Mouse (Mus musculus) midbrain, postnatal 0 days (tissue): ENCODE results near the gene Ddx59. TPM values are rescaled to one million over a fixed set of nuclear protein-coding genes. Genes with fewer than 3 reads are reported as not detected.

Experiments
- ATAC-seq: fragments of 200-750 bp; cut with Nextera tagmentation; 2 replicates; pipeline ENCODE4 v1.8.0; 2017; ENCODE audit warnings: moderate number of reproducible peaks, mild to moderate bottlenecking, moderate TSS enrichment, moderate library complexity; ENCODE audit not compliant: low FRiP score
- DNase-seq: peaks from one replicate; pipeline ENCODE4 v3.0.0-alpha.2; 2015; ENCODE audit warnings: low spot score
- H3K27ac ChIP-seq: fragments of 300-500 bp; sonication (generic); 2 replicates; pipeline ENCODE4 v1.5.1; 2014; ENCODE audit warnings: low read depth, mild to moderate bottlenecking, low read length, mixed read lengths
- H3K27me3 ChIP-seq: fragments of 300-500 bp; sonication (generic); 2 replicates; pipeline ENCODE4 v1.6.1; 2014; ENCODE audit warnings: low read length, control low read depth, mixed read lengths; ENCODE audit not compliant: insufficient read depth
- H3K36me3 ChIP-seq: fragments of 300-500 bp; sonication (generic); 2 replicates; pipeline ENCODE4 v1.6.1; 2014; ENCODE audit warnings: low read length, control low read depth, mixed read lengths; ENCODE audit not compliant: insufficient read depth
- H3K4me1 ChIP-seq: fragments of 300-500 bp; sonication (generic); 2 replicates; pipeline ENCODE4 v1.6.1; 2014; ENCODE audit warnings: mild to moderate bottlenecking, control low read depth, antibody characterized with exemption, low read length, mixed read lengths; ENCODE audit not compliant: insufficient read depth
- H3K4me2 ChIP-seq: fragments of 300-500 bp; sonication (generic); 2 replicates; pipeline ENCODE4 v1.6.1; 2014; ENCODE audit warnings: low read depth, mild to moderate bottlenecking, low read length, mixed read lengths; ENCODE audit not compliant: poor library complexity, severe bottlenecking
- H3K4me3 ChIP-seq: fragments of 300-500 bp; sonication (generic); 2 replicates; pipeline ENCODE4 v1.5.1; 2014; ENCODE audit warnings: low read depth, mild to moderate bottlenecking, low read length, moderate library complexity
- H3K9ac ChIP-seq: fragments of 300-500 bp; sonication (generic); replicated peaks from 2 replicates; pipeline ENCODE4 v1.6.1; 2014; ENCODE audit warnings: mild to moderate bottlenecking, low read length, moderate library complexity, mixed read lengths; ENCODE audit not compliant: poor library complexity, severe bottlenecking
- H3K9me3 ChIP-seq: fragments of 300-500 bp; sonication (generic); 2 replicates; pipeline ENCODE4 v1.6.1; 2016; ENCODE audit warnings: low read length, control low read depth
- CTCF ChIP-seq: IDR thresholded peaks from 2 replicates; pipeline ENCODE4 v1.5.1; 2016; ENCODE audit warnings: antibody characterized with exemption, mild to moderate bottlenecking
- WGBS: fragments of 180-500 bp; shearing (Covaris S2); extraction: QIAGEN DNeasy Blood & Tissue Kit; methylation state at CpG from one replicate; pipeline ENCODE4 v1.1.7; 2014; 5-methylcytosine and 5-hydroxymethylcytosine counted together
- polyA plus RNA-seq: library from polyadenylated mRNA; unstranded; fragments of >200 nt; fragmentation: Nextera tagmentation; extraction: Ambion mirVana; gene quantifications from 2 replicates; pipeline ENCODE4 v1.2.1, GENCODE M21; 2015
- total RNA-seq: library from RNA; depleted of rRNA; stranded (reverse); fragments of >200 nt; gene quantifications from 2 replicates; pipeline ENCODE4 v1.2.3, GENCODE M21; 2014

Gene Ddx59
- total and polyA plus RNA-seq, 2 experiments from 2014 or later = 12.4 to 15.3 TPM

- DNase-seq = no peak
- WGBS = 96% methylated on average over 6 of the region's 6 CpGs
- no peak for ATAC-seq
Observed at GRCm38 (mm10) chr1:136418393-136418792, 3.3 kb downstream of the Ddx59 start.

GRCm38 (mm10) chr1:136427166-136427969, 12.3 kb downstream of the Ddx59 start:
- Histone ChIP-seq H3K4me1 (no peaks in the 10 kb centered on the region), H3K36me3 (no peaks in the 10 kb centered on the region), H3K4me2 (no peak overlapping the region), H3K4me3 (no peak overlapping the region), H3K9me3 (no peaks in the 10 kb centered on the region), H3K9ac (no peak overlapping the region), H3K27ac (no peak overlapping the region), H3K27me3 (no peaks in the 10 kb centered on the region)
- DNase-seq = no peak
- 81% methylated on average over 11 of the region's 11 CpGs for WGBS
- ATAC-seq = no peak
- TF ChIP-seq CTCF = no peak

More at GRCm38 (mm10) chr1:136418393-136418792, 3.3 kb downstream of the Ddx59 start:
- no peak overlapping the region for H3K4me3 ChIP-seq
- no peak for TF ChIP-seq CTCF
- H3K27me3 ChIP-seq = no peaks in the 10 kb centered on the region
- H3K4me1 ChIP-seq = no peaks in the 10 kb centered on the region
- H3K36me3 ChIP-seq = no peaks in the 10 kb centered on the region
- H3K27ac ChIP-seq = no peak overlapping the region
- H3K4me2 ChIP-seq = no peak overlapping the region
- no peak overlapping the region for H3K9ac ChIP-seq
- no peaks in the 10 kb centered on the region for H3K9me3 ChIP-seq

GRCm38 (mm10) chr1:136428981-136429380, 13.9 kb downstream of the Ddx59 start:
- no peak overlapping the region for H3K4me3 ChIP-seq
- no peak overlapping the region for H3K27ac ChIP-seq
- H3K36me3 ChIP-seq = peaks cover 4% of the 10 kb centered on the region; the same call in 1 of the 2 replicates
- no peak overlapping the region for H3K9ac ChIP-seq
- no peak overlapping the region for H3K4me2 ChIP-seq
- H3K27me3 ChIP-seq = no peaks in the 10 kb centered on the region
- 88% methylated on average over 4 of the region's 4 CpGs for WGBS
- no peak for TF ChIP-seq CTCF
- no peaks in the 10 kb centered on the region for H3K4me1 ChIP-seq
- no peaks in the 10 kb centered on the region for H3K9me3 ChIP-seq
- no peak for ATAC-seq
- DNase-seq = no peak

- no peak for ATAC-seq
Observed at GRCm38 (mm10) chr1:136430126-136430818, 15.2 kb downstream of the Ddx59 start.

GRCm38 (mm10) chr1:136440741-136441140, 25.7 kb downstream of the Ddx59 start:
- Histone ChIP-seq H3K4me2 (no peak overlapping the region), H3K9ac (no peak overlapping the region), H3K4me1 (no peaks in the 10 kb centered on the region), H3K36me3 (peaks cover 2% of the 10 kb centered on the region; the same call in 1 of the 2 replicates), H3K27ac (no peak overlapping the region), H3K9me3 (no peaks in the 10 kb centered on the region), H3K27me3 (no peaks in the 10 kb centered on the region), H3K4me3 (no peak overlapping the region)
- ATAC-seq (no peak), DNase-seq (no peak)
- 86% methylated on average over 7 of the region's 7 CpGs for WGBS
- TF ChIP-seq CTCF = no peak

More at GRCm38 (mm10) chr1:136430126-136430818, 15.2 kb downstream of the Ddx59 start:
- Histone ChIP-seq H3K4me3 (no peak overlapping the region), H3K9ac (no peak overlapping the region), H3K36me3 (peaks cover 7% of the 10 kb centered on the region; the same call in 1 of the 2 replicates), H3K4me1 (no peaks in the 10 kb centered on the region), H3K27ac (no peak overlapping the region), H3K4me2 (no peak overlapping the region), H3K9me3 (no peaks in the 10 kb centered on the region), H3K27me3 (no peaks in the 10 kb centered on the region)
- TF ChIP-seq CTCF = no peak
- DNase-seq = no peak
- 77% methylated on average over 7 of the region's 7 CpGs for WGBS

GRCm38 (mm10) chr1:136442809-136443208, 27.7 kb downstream of the Ddx59 start:
- Histone ChIP-seq H3K27ac (no peak overlapping the region), H3K4me2 (no peak overlapping the region), H3K9me3 (no peaks in the 10 kb centered on the region), H3K36me3 (0 out of 2 replicates have a peak, but pooled peaks cover 2% of the 10 kb centered on the region), H3K4me3 (no peak overlapping the region), H3K9ac (no peak overlapping the region), H3K27me3 (no peaks in the 10 kb centered on the region), H3K4me1 (no peaks in the 10 kb centered on the region)
- WGBS = 77% methylated on average over 9 of the region's 9 CpGs
- DNase-seq (no peak), ATAC-seq (no peak)
- TF ChIP-seq CTCF = no peak
